Mouse (Mus musculus): ENCODE data around the gene Tubb4a. TPM values are rescaled to one million over a fixed set of nuclear protein-coding genes. Genes with fewer than 3 reads are reported as not detected.
"Not testable (repeated sequence)": the region's sequence is repeated elsewhere in the genome, so short reads cannot be mapped to it uniquely, and the experiment has no call there.

Tubb4a gene
- polyA plus RNA-seq, 1 experiment = 2.5 TPM

DNA sequence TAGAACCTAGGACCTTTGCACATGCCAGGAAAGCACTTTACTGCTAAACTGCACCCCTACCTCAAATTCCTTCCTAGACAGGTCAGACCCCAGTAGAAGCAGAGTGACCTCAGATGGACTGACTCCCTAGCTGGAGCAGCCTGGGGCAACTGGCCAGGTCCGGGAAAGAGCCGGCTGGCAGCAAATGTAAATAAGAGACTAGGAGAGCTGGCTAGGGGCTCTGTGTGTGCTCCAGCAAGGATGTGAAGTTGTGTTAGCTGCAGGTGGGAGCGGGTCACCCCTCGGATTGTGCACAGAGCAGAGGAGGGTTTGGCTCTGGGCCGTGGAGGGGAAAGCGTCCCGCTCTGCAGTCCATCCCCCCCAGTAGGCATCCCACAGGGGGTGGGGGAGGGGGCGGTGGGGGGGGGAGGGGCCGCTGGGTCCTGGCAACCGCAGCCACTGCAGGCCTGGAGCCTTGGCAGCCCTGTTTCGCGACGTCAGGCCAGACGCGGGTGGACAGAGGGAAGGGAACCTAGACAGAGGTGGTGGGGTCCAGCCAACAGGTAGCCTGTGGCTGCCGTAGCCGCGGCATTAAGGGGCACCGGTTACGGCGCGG lies 28.6 kb downstream of the Tubb4a start, which contains the start of gene Crb3:
Gene Crb3, plus strand, starts transcription at position 215 of the 595 bp plus-strand sequence.
- DNase-seq (ENCODE audit: low read depth) = no peak

GRCm38 (mm10) chr17:57056246-57056645 lies 31.3 kb downstream of the Tubb4a start:
- DNase-seq (ENCODE audit: low read depth) = no peak

DNA sequence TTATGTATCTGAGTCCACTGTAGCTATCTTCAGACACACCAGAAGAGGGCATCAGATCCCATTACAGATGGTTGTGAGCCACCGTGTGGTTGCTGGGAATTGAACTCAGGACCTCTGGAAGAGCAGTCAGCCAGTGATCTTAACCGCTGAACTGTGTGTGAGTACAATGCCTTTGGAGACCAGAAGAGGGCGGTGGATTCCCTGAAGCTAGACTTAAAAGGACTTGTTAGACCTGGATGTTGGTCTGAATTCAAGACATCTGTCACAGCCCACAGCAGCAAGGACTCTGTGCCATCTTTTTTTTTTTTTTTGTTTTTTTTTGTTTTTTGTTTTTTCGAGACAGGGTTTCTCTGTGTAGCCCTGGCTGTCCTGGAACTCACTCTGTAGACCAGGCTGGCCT lies 35.9 kb downstream of the Tubb4a start:
- not testable (repeated sequence) for DNase-seq (ENCODE audit: low read depth)

DNA sequence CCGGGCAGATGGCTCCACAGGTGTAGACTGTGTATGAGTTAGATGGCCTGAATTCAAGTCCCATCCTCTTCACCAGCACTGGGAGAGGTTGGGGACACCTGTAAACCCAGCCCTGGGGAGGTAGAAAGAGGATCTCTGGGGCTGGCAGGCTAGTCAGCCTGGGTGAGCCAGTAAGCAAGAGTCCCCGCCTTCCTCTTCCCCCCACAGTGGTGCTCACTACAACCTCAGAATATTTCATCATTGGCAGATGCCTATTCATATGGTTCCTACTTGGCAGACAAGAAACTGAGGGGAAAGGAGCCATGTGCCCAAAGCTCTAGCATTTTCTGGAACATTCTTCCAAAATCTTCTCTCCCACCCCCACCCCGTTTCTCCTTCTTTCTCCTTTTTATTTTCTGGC lies 38.8 kb downstream of the Tubb4a start:
- DNase-seq (ENCODE audit: low read depth) = no peak

GRCm38 (mm10) chr17:57047406-57047805 lies 40.2 kb downstream of the Tubb4a start:
- DNase-seq (ENCODE audit: low read depth) = no peak

- no peak for DNase-seq (ENCODE audit: low read depth)
Measured at GRCm38 (mm10) chr17:57041554-57041953, 46.0 kb downstream of the Tubb4a start, which contains the start of gene Slc25a41. Slc25a41 (minus strand) TSS chr17:57041654.

DNA sequence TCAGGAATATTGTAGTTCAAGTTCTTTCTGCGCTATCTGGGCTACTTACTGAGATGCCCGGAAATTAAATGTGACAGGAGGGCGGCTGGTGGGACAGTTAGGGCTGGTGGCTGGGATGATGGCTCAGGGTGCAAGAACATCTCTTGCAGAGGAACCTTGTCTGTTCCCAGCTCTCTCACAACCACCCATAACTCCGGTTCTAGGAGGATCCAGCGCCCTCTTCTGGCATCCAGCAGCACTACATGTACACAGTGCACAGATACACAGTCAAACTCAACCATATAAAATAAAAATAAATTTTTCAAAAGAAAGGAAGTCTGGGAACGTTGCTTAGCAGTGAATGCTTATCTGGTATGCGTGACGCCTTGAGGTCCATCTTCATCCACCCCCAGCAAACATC lies 48.6 kb downstream of the Tubb4a start:
- DNase-seq (ENCODE audit: low read depth) = no peak

GRCm38 (mm10) chr17:57032854-57033253 lies 54.7 kb downstream of the Tubb4a start:
- DNase-seq (ENCODE audit: low read depth) = no peak

GRCm38 (mm10) chr17:57031661-57032420 lies 55.7 kb downstream of the Tubb4a start:
- DNase-seq (ENCODE audit: low read depth) = peak; percentile 100

- DNase-seq (ENCODE audit: low read depth) = no peak
Measured at GRCm38 (mm10) chr17:57030931-57031660, 56.5 kb downstream of the Tubb4a start, which contains the start of gene Khsrp. Khsrp (minus strand) TSS chr17:57031522.

Other genes starting within 250 kb of the Tubb4a start
- gene Acsbg2, start 213.3 kb downstream of the Tubb4a start, polyA plus RNA-seq (2012; rRNA removed) = 0.74 and 1.5 TPM in 2 replicates
- gene 1700061G19Rik, start 212.3 kb downstream of the Tubb4a start, polyA plus RNA-seq (2012; rRNA removed) = 0.23 and 0.38 TPM in 2 replicates
- 33.6 and 36.4 TPM in 2 replicates for gene Mllt1, start 152.4 kb downstream of the Tubb4a start, polyA plus RNA-seq (2012; rRNA removed)
- not detected in 2 replicates for gene Acer1, start 105.7 kb downstream of the Tubb4a start, polyA plus RNA-seq (2012; rRNA removed)
- 171 and 183 TPM in 2 replicates for gene Clpp, start 97.5 kb downstream of the Tubb4a start, polyA plus RNA-seq (2012; rRNA removed)
- 32.3 and 38.3 TPM in 2 replicates for gene Alkbh7, start 90.4 kb downstream of the Tubb4a start, polyA plus RNA-seq (2012; rRNA removed)
- not detected in 2 replicates for gene Pspn, start 87.8 kb downstream of the Tubb4a start, polyA plus RNA-seq (2012; rRNA removed)
- 32.5 and 37.8 TPM in 2 replicates for gene Gtf2f1, start 76.5 kb downstream of the Tubb4a start, polyA plus RNA-seq (2012; rRNA removed)
- gene Gm17949, start 76.3 kb downstream of the Tubb4a start, polyA plus RNA-seq (2012; rRNA removed) = 0.20 and 0.47 TPM in 2 replicates
- gene Khsrp, start 56.3 kb downstream of the Tubb4a start, polyA plus RNA-seq (2012; rRNA removed) = 44.9 and 61.6 TPM in 2 replicates
- 0.12 and 0.29 TPM in 2 replicates for gene Slc25a41, start 46.1 kb downstream of the Tubb4a start, polyA plus RNA-seq (2012; rRNA removed)
- 38.7 and 47.6 TPM in 2 replicates for gene Crb3, start 28.7 kb downstream of the Tubb4a start, polyA plus RNA-seq (2012; rRNA removed)
- gene Slc25a23, start 27.9 kb downstream of the Tubb4a start, polyA plus RNA-seq (2012; rRNA removed) = 49.0 and 61.9 TPM in 2 replicates
- 5.0 and 5.4 TPM in 2 replicates for gene Dennd1c, start 9.3 kb downstream of the Tubb4a start, polyA plus RNA-seq (2012; rRNA removed)
- gene Tnfsf9, start 17.5 kb upstream of the Tubb4a start, polyA plus RNA-seq (2012; rRNA removed) = 0.55 and 0.58 TPM in 2 replicates
- not detected in 2 replicates for gene Cd70, start 62.0 kb upstream of the Tubb4a start, polyA plus RNA-seq (2012; rRNA removed)
- gene Tnfsf14, start 106.4 kb upstream of the Tubb4a start, polyA plus RNA-seq (2012; rRNA removed) = 0.24 and 0.32 TPM in 2 replicates
- gene C3, start 140.4 kb upstream of the Tubb4a start, polyA plus RNA-seq (2012; rRNA removed) = 194 and 273 TPM in 2 replicates
- 77.8 and 78.2 TPM in 2 replicates for gene Gpr108, start 160.7 kb upstream of the Tubb4a start, polyA plus RNA-seq (2012; rRNA removed)
- gene Trip10, start 161.7 kb upstream of the Tubb4a start, polyA plus RNA-seq (2012; rRNA removed) = 27.5 and 33.1 TPM in 2 replicates
- 2.9 and 3.1 TPM in 2 replicates for gene Vav1, start 191.3 kb upstream of the Tubb4a start, polyA plus RNA-seq (2012; rRNA removed)

All from gonadal fat pad, adult 2 months (tissue).